Mouse (Mus musculus): Measurements from ENCODE around the gene Ttc38. TPM values are rescaled to one million over a fixed set of nuclear protein-coding genes. Genes with fewer than 3 reads are reported as not detected.

Gene Ttc38
- polyA plus RNA-seq, 1 experiment from 2014 or later = 3.6 TPM

DNA sequence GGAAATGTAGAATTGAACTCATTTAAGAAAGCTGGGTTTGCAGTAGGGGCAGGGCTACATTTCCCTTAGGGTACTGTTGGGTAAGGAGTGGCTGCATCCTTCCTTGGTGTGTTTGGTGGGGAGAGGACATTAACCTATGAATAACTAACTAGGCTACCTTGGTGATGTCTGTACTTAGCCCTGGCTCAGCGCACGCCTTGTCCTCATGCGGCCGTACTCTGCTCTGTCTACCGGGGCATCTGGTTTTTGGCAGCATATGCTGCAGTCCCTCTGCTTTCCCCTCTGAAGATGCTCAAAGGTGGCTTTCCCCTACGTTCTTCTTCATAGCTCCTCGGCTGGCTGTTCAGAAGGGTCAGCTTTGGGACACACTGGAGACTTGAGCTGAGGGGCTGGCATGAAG lies 45.2 kb downstream of the Ttc38 start:
- Histone ChIP-seq H3K4me3 (replicated peaks; ENCODE audit: low read length) (no peak overlapping the region), H3K27me3 (replicated peaks; ENCODE audit: control insufficient read depth, insufficient read depth, low read length) (no peaks in the 10 kb centered on the region), H3K36me3 (ENCODE audit: control insufficient read depth, insufficient read depth) (no peaks in the 10 kb centered on the region), H3K4me2 (ENCODE audit: low read length) (no peak overlapping the region), H3K9me3 (ENCODE audit: control insufficient read depth, low read length) (no peaks in the 10 kb centered on the region), H3K27ac (ENCODE audit: low read length) (no peak overlapping the region), H3K9ac (replicated peaks; ENCODE audit: low read depth, low read length) (no peak overlapping the region), H3K4me1 (replicated peaks; ENCODE audit: control insufficient read depth, insufficient read depth, low read length) (peaks cover 18% of the 10 kb centered on the region)
- ATAC-seq = no peak
- 93% methylated on average over 7 of the region's 7 CpGs for WGBS

DNA sequence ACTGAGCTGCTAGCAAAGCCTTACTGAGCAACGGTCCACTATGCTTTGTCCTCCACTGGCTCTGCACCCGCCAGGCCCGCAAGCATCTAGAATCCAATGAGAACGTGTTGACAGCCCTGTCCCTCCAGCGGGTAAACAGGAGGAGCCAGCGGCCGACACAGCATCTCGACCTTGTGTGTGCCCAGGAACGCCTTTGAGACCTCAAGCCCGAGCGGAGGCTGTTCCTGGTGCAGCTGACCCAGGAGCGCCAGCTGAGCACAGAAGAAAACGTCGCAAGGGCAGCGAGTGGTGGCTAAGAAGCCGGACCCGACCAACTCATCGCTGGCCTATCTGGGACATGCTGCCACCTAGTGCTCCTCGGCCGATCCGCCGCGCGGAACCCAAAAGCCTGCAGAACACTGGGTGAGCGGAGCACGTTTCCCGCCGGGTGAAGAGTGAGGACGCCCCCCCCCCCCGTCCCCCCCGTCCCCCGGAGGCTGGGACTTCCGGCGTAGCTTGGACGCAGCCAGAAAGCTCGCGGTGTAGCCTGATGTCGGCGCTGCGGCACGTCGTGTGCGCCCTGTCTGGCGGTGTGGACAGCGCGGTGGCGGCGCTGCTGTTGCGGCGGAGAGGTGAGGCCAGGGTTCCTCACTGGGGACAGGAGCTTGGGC lies 46.9 kb downstream of the Ttc38 start, which contains the start of gene Trmu:
Gene Trmu (plus strand): TSS at position 465 of the 650 bp plus-strand sequence.
- peak within 1 kb of the TSS; percentile 82 for H3K27ac ChIP-seq (ENCODE audit: low read length)
- peak within 1 kb of the TSS; percentile 94 for H3K4me3 ChIP-seq (replicated peaks; ENCODE audit: low read length)
- peak within 1 kb of the TSS; percentile 93 for H3K9ac ChIP-seq (replicated peaks; ENCODE audit: low read depth, low read length)
- H3K4me1 ChIP-seq (replicated peaks; ENCODE audit: control insufficient read depth, insufficient read depth, low read length) = peaks cover 18% of the 10 kb centered on the region
- ATAC-seq = peak; percentile 98
- no peaks in the 10 kb centered on the region for H3K27me3 ChIP-seq (replicated peaks; ENCODE audit: control insufficient read depth, insufficient read depth, low read length)
- no peaks in the 10 kb centered on the region for H3K9me3 ChIP-seq (ENCODE audit: control insufficient read depth, low read length)
- 0 out of 2 replicates have a peak, but pooled peaks cover 2% of the 10 kb centered on the region for H3K36me3 ChIP-seq (ENCODE audit: control insufficient read depth, insufficient read depth)
- H3K4me2 ChIP-seq (ENCODE audit: low read length) = peak within 1 kb of the TSS; percentile 99
- WGBS = under 1% methylated on average over 48 of the region's 50 CpGs

DNA sequence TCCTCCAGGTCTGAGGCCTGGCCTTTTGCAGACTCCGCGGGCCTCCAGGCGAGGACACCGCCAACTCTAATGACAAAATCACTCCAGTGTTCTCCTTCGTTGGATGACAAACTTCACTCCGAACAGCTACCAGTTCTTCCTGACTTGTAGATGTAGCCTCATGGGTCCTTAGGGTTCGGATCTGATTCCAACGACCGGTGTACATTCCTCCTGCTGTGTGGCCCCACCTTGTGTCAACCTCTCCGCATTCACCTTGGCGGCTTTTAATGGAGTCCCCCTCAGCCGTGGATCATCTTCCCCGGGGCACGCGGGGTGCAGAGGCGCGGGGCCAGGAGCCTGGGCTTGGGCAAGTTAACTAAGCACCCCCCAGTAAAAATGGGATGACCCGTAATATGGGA lies 47.4 kb downstream of the Ttc38 start:
- Histone ChIP-seq H3K4me3 (replicated peaks; ENCODE audit: low read length) (peak overlapping the region; percentile 94), H3K36me3 (ENCODE audit: control insufficient read depth, insufficient read depth) (0 out of 2 replicates have a peak, but pooled peaks cover 2% of the 10 kb centered on the region), H3K9ac (replicated peaks; ENCODE audit: low read depth, low read length) (peak overlapping the region; percentile 93), H3K27ac (ENCODE audit: low read length) (peak overlapping the region; percentile 82), H3K4me2 (ENCODE audit: low read length) (peak overlapping the region; percentile 99), H3K4me1 (replicated peaks; ENCODE audit: control insufficient read depth, insufficient read depth, low read length) (peaks cover 18% of the 10 kb centered on the region), H3K27me3 (replicated peaks; ENCODE audit: control insufficient read depth, insufficient read depth, low read length) (no peaks in the 10 kb centered on the region), H3K9me3 (ENCODE audit: control insufficient read depth, low read length) (no peaks in the 10 kb centered on the region)
- peak; percentile 11 for ATAC-seq
- under 1% methylated on average over 18 of the region's 18 CpGs for WGBS

DNA sequence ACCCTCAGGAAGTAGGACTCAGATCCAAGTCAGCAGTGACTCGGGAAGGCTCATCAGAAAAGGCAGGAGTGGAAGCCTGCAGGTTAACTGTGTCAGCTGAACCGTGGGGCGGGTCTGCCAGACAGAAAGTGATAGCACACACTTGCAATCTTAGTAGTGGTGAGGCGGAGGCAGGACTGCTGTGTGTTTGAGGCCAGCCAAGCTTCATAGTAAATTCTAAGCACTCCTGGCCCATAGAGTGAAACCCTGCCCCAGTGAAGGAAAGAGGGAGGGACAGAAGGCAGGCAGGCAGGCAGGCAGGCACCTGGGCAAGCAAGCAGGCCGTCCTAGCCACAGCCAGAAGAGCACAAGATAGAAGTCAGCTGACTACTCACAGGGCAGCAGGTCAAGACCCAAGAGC lies 53.5 kb downstream of the Ttc38 start:
- 87% methylated on average over 5 of the region's 5 CpGs for WGBS

DNA sequence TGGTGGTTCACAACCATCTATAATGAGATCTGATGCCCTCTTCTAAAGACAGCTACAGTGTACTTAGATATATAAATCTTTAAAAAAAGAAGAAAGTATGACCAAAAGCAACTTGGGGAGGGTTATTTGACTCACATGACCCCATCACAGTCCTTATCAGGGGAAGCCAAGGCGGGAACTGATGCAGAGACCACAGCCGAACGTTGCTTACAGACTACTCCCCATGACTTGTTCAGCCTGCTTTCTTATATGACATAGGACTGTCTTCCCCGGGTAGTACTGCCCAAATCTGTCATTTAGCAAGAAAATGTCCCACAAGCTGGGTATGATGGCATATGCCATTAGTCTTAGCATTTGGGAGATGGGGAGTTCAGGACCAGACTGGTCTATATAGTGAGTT lies 57.1 kb downstream of the Ttc38 start:
- Histone ChIP-seq H3K9me3 (ENCODE audit: control insufficient read depth, low read length) (no peaks in the 10 kb centered on the region), H3K27ac (ENCODE audit: low read length) (no peak overlapping the region), H3K27me3 (replicated peaks; ENCODE audit: control insufficient read depth, insufficient read depth, low read length) (no peaks in the 10 kb centered on the region), H3K9ac (replicated peaks; ENCODE audit: low read depth, low read length) (no peak overlapping the region), H3K4me3 (replicated peaks; ENCODE audit: low read length) (no peak overlapping the region), H3K36me3 (ENCODE audit: control insufficient read depth, insufficient read depth) (peaks cover 15% of the 10 kb centered on the region), H3K4me2 (ENCODE audit: low read length) (no peak overlapping the region), H3K4me1 (replicated peaks; ENCODE audit: control insufficient read depth, insufficient read depth, low read length) (peaks cover 15% of the 10 kb centered on the region)
- WGBS = 97% methylated on average over 4 of the region's 4 CpGs
- ATAC-seq = no peak

More for the DNA sequence above, 53.5 kb downstream of the Ttc38 start:
- no peak overlapping the region for H3K27ac ChIP-seq (ENCODE audit: low read length)
- no peak overlapping the region for H3K4me2 ChIP-seq (ENCODE audit: low read length)
- H3K27me3 ChIP-seq (replicated peaks; ENCODE audit: control insufficient read depth, insufficient read depth, low read length) = no peaks in the 10 kb centered on the region
- ATAC-seq = no peak
- H3K9me3 ChIP-seq (ENCODE audit: control insufficient read depth, low read length) = no peaks in the 10 kb centered on the region
- H3K36me3 ChIP-seq (ENCODE audit: control insufficient read depth, insufficient read depth) = peaks cover 8% of the 10 kb centered on the region
- H3K9ac ChIP-seq (replicated peaks; ENCODE audit: low read depth, low read length) = no peak overlapping the region
- no peak overlapping the region for H3K4me3 ChIP-seq (replicated peaks; ENCODE audit: low read length)
- H3K4me1 ChIP-seq (replicated peaks; ENCODE audit: control insufficient read depth, insufficient read depth, low read length) = peaks cover 2% of the 10 kb centered on the region

DNA sequence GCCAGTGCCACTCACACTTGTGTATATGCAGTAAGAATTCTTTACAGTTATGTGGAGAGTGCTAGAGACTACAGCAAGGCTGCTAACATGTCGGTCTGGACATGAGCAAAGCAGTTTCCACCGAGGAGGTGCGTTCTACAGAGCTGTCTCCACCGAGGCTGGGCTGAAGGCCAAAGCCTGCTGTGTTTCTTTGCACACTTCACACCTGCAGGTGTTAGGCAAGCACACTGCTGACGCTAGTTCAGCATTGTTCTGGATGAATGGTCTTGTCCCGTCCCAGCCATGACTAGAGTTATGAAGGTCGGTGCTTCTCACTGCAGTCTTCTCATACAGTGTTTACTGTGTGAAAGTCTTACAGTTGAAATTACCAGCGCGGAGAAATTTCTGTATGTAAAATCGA lies 59.9 kb downstream of the Ttc38 start:
- peak; percentile 13; the same call in 1 of the 2 replicates for ATAC-seq
- Histone ChIP-seq H3K36me3 (ENCODE audit: control insufficient read depth, insufficient read depth) (peaks cover 16% of the 10 kb centered on the region), H3K9ac (replicated peaks; ENCODE audit: low read depth, low read length) (no peak overlapping the region), H3K4me2 (ENCODE audit: low read length) (no peak overlapping the region), H3K27me3 (replicated peaks; ENCODE audit: control insufficient read depth, insufficient read depth, low read length) (no peaks in the 10 kb centered on the region), H3K9me3 (ENCODE audit: control insufficient read depth, low read length) (no peaks in the 10 kb centered on the region), H3K27ac (ENCODE audit: low read length) (peak overlapping the region; percentile 31; the same call in 1 of the 2 replicates), H3K4me3 (replicated peaks; ENCODE audit: low read length) (no peak overlapping the region), H3K4me1 (replicated peaks; ENCODE audit: control insufficient read depth, insufficient read depth, low read length) (peaks cover 15% of the 10 kb centered on the region)
- WGBS = 42% methylated on average over 10 of the region's 10 CpGs

DNA sequence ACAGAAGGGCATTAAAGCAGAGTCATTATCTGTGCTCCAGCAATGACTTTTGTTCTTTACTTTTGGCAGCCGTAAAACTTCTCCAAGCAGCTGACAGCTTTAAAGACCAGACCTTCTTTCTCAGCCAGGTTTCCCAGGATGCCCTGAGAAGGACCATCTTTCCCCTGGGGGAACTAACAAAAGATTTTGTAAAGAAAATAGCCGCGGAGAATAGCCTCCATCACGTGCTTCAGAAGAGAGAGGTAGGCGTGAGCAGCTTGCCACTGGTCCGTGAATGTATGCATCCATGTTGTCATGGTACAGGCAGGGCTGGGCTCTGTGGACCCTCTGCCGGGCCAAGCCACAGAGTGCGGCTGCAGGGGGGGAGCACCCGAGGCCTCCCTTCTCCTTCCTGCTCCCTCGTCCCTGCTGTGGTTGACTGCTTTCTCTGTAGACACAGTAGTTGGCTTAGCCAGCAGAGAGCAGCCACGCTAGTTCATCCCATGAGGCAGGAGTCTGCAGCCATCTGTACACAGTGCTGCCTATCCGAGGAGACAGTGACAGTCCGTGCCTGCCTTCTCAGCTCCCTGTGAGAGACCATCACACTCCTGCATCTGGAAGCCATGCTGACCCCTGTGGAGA lies 60.5 kb downstream of the Ttc38 start:
- Histone ChIP-seq H3K4me3 (replicated peaks; ENCODE audit: low read length) (no peak overlapping the region), H3K4me1 (replicated peaks; ENCODE audit: control insufficient read depth, insufficient read depth, low read length) (peaks cover 15% of the 10 kb centered on the region), H3K4me2 (ENCODE audit: low read length) (no peak overlapping the region; the same call in 1 of the 2 replicates), H3K9me3 (ENCODE audit: control insufficient read depth, low read length) (no peaks in the 10 kb centered on the region), H3K36me3 (ENCODE audit: control insufficient read depth, insufficient read depth) (peaks cover 16% of the 10 kb centered on the region), H3K27ac (ENCODE audit: low read length) (peak overlapping the region; percentile 31), H3K27me3 (replicated peaks; ENCODE audit: control insufficient read depth, insufficient read depth, low read length) (no peaks in the 10 kb centered on the region), H3K9ac (replicated peaks; ENCODE audit: low read depth, low read length) (no peak overlapping the region)
- ATAC-seq = peak; percentile 45
- 50% methylated on average over 13 of the region's 13 CpGs for WGBS

DNA sequence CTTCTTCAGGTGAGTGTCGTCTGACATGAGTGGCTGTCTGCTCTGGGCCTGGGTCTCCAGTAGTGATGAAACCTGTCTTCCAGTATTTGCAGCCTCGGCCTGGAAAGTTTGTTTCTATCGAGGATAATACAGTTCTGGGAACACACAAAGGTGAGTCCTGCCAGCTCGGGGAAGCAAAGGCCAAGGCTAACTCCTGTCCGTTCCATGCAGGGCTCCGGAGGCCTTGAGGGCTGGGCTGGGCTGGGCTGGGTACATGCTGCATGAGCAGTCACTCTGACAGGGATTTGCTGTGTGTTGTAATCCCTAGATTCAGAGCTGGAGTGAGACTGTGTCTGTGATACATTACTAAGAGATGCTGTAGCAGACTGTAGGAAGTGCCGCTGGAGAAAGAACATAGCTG lies 61.8 kb downstream of the Ttc38 start:
- WGBS = 96% methylated on average over 7 of the region's 7 CpGs
- H3K9me3 ChIP-seq (ENCODE audit: control insufficient read depth, low read length) = no peaks in the 10 kb centered on the region
- no peaks in the 10 kb centered on the region for H3K27me3 ChIP-seq (replicated peaks; ENCODE audit: control insufficient read depth, insufficient read depth, low read length)
- no peak for ATAC-seq
- peaks cover 15% of the 10 kb centered on the region for H3K4me1 ChIP-seq (replicated peaks; ENCODE audit: control insufficient read depth, insufficient read depth, low read length)
- H3K4me3 ChIP-seq (replicated peaks; ENCODE audit: low read length) = no peak overlapping the region
- H3K27ac ChIP-seq (ENCODE audit: low read length) = no peak overlapping the region
- no peak overlapping the region for H3K9ac ChIP-seq (replicated peaks; ENCODE audit: low read depth, low read length)
- H3K36me3 ChIP-seq (ENCODE audit: control insufficient read depth, insufficient read depth) = peaks cover 19% of the 10 kb centered on the region
- no peak overlapping the region for H3K4me2 ChIP-seq (ENCODE audit: low read length)

DNA sequence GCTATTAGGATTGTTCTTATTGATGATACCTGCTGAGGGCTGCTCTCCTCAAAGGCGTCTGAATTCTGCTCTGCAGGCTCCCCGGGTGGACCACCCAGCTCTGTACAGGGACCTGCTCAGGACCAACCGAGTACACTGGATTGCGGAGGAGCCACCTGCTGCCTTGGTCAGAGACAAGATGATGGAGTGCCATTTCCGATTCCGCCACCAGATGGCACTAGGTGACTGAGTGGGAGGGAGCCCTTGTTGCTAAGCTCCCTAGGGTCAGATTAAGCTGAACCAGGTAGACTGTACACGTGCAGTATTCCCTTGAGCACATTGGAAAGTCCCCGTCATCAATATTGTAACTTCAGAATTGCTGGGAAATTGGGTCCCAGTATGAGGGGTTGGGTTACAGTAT lies 64.2 kb downstream of the Ttc38 start:
- ATAC-seq = peak; percentile 51
- peaks cover 18% of the 10 kb centered on the region for H3K36me3 ChIP-seq (ENCODE audit: control insufficient read depth, insufficient read depth)
- no peak overlapping the region for H3K4me3 ChIP-seq (replicated peaks; ENCODE audit: low read length)
- no peak overlapping the region for H3K27ac ChIP-seq (ENCODE audit: low read length)
- no peak overlapping the region for H3K9ac ChIP-seq (replicated peaks; ENCODE audit: low read depth, low read length)
- no peaks in the 10 kb centered on the region for H3K9me3 ChIP-seq (ENCODE audit: control insufficient read depth, low read length)
- H3K27me3 ChIP-seq (replicated peaks; ENCODE audit: control insufficient read depth, insufficient read depth, low read length) = no peaks in the 10 kb centered on the region
- 12% methylated on average over 8 of the region's 8 CpGs for WGBS
- no peak overlapping the region for H3K4me2 ChIP-seq (ENCODE audit: low read length)
- H3K4me1 ChIP-seq (replicated peaks; ENCODE audit: control insufficient read depth, insufficient read depth, low read length) = peaks cover 15% of the 10 kb centered on the region

All from forebrain, embryonic 16.5 days (tissue).